In the genomic region with DNA sequence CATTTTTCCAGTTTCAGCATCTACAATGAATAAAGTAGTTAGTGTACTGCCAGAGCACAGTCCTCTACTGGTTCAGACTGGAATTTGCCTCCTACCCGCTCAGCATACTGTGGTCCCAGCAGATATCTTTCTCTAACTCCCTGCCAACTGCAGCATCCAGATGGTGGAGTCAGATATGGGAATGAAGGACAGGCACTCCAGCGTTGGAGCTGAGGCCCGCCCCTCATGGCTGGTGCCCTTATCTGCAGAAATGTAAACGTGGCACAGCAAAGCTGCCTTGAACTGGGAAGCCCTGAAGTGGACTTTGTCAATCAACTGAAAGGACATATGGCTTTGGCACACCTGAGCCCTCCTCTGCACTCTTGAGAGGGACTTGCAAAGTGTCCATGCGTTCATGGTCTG, we compare ENCODE assay signal across 10 mouse cellular contexts.
DNase-seq lines count a peak whose midpoint lies in the region; ATAC-seq and TF ChIP-seq lines count a peak whose summit lies in the region.
"Had no signal": no experiment of that assay in that cellular context is flagged by ENCODE, and none has a peak within 500 bp of the region (broad histone marks: within the 10 kb centered on the region; RNA-seq: fewer than 3 reads in every experiment).

No protein-coding gene starts in this region.

- H3K9ac ChIP-seq in hindbrain, embryonic 13.5 days = no peak overlapping the region
- no peak overlapping the region for H3K9ac ChIP-seq in neural tube, embryonic 14.5 days (replicated peaks; ENCODE audit: low read depth, low read length)
- no peak overlapping the region for H3K9ac ChIP-seq in neural tube, embryonic 15.5 days (replicated peaks)
- H3K9ac ChIP-seq in forebrain, postnatal 0 days = no peak overlapping the region
- H3K9ac ChIP-seq: embryonic facial prominence, embryonic 15.5 days had no signal

- no peak overlapping the region for H3K4me2 ChIP-seq in hindbrain, embryonic 13.5 days
- H3K4me2 ChIP-seq in neural tube, embryonic 14.5 days (ENCODE audit: low read depth, low read length) = no peak overlapping the region
- H3K4me2 ChIP-seq in neural tube, embryonic 15.5 days = no peak overlapping the region
- no peak overlapping the region for H3K4me2 ChIP-seq in forebrain, postnatal 0 days (ENCODE audit: low read depth)
- H3K4me2 ChIP-seq: embryonic facial prominence, embryonic 15.5 days had no signal

- DNase-seq in hindbrain, embryonic 10.5 days (ENCODE audit: low spot score) = no peak
- no peak for DNase-seq in forebrain, postnatal 0 days
- peak; percentile 69 to 70 for DNase-seq in spleen, postnatal 4 days (ENCODE audit: low spot score in 2 of 2)
- no peak for DNase-seq in Muller cell, postnatal 12 days (ENCODE audit: inconsistent ontology term)
- DNase-seq in right cerebral cortex, postnatal 14 days = no peak

- H3K27me3 ChIP-seq in hindbrain, embryonic 13.5 days = no peaks in the 10 kb centered on the region
- no peaks in the 10 kb centered on the region for H3K27me3 ChIP-seq in hindbrain, embryonic 10.5 days (ENCODE audit: insufficient read depth, poor library complexity, severe bottlenecking)
- no peaks in the 10 kb centered on the region for H3K27me3 ChIP-seq in neural tube, embryonic 14.5 days (ENCODE audit: control insufficient read depth, insufficient read depth, low read length)
- no peaks in the 10 kb centered on the region for H3K27me3 ChIP-seq in neural tube, embryonic 15.5 days (replicated peaks)
- H3K27me3 ChIP-seq in forebrain, postnatal 0 days (ENCODE audit: insufficient read depth, low read length) = no peaks in the 10 kb centered on the region
- H3K27me3 ChIP-seq: embryonic facial prominence, embryonic 15.5 days had no signal

- H3K36me3 ChIP-seq in hindbrain, embryonic 13.5 days = no peaks in the 10 kb centered on the region
- H3K36me3 ChIP-seq in hindbrain, embryonic 10.5 days = no peaks in the 10 kb centered on the region
- H3K36me3 ChIP-seq in neural tube, embryonic 14.5 days (ENCODE audit: control insufficient read depth, insufficient read depth, low read length) = no peaks in the 10 kb centered on the region
- no peaks in the 10 kb centered on the region for H3K36me3 ChIP-seq in neural tube, embryonic 15.5 days
- H3K36me3 ChIP-seq in forebrain, postnatal 0 days (ENCODE audit: insufficient read depth) = no peaks in the 10 kb centered on the region
- H3K36me3 ChIP-seq: embryonic facial prominence, embryonic 15.5 days; midbrain, embryonic 10.5 days had no signal

- ATAC-seq in hindbrain, embryonic 13.5 days (ENCODE audit: low FRiP score) = peak; percentile 57; the same call in 1 of the 2 replicates
- 0 out of 2 replicates have a peak, but pooled peaks have one; percentile 44 for ATAC-seq in neural tube, embryonic 14.5 days (ENCODE audit: low read depth)
- no peak for ATAC-seq in neural tube, embryonic 15.5 days (ENCODE audit: low FRiP score)
- peak; percentile 53 for ATAC-seq in forebrain, postnatal 0 days

- 61% methylated on average over 5 of the region's 5 CpGs for WGBS in hindbrain, embryonic 13.5 days
- 69% methylated on average over 5 of the region's 5 CpGs for WGBS in hindbrain, embryonic 10.5 days
- 68% methylated on average over 5 of the region's 5 CpGs for WGBS in neural tube, embryonic 14.5 days
- 64% methylated on average over 5 of the region's 5 CpGs for WGBS in neural tube, embryonic 15.5 days
- WGBS in forebrain, postnatal 0 days = 46% methylated on average over 5 of the region's 5 CpGs

- H3K27ac ChIP-seq in hindbrain, embryonic 13.5 days = no peak overlapping the region
- no peak overlapping the region for H3K27ac ChIP-seq in hindbrain, embryonic 10.5 days
- H3K27ac ChIP-seq in neural tube, embryonic 14.5 days (ENCODE audit: low read depth, low read length) = no peak overlapping the region
- no peak overlapping the region for H3K27ac ChIP-seq in neural tube, embryonic 15.5 days (replicated peaks)
- no peak overlapping the region for H3K27ac ChIP-seq in forebrain, postnatal 0 days (ENCODE audit: low read depth, low read length)
- H3K27ac ChIP-seq: embryonic facial prominence, embryonic 15.5 days; midbrain, embryonic 10.5 days had no signal

- no peak overlapping the region for H3K4me3 ChIP-seq in hindbrain, embryonic 13.5 days
- H3K4me3 ChIP-seq in hindbrain, embryonic 10.5 days = no peak overlapping the region
- H3K4me3 ChIP-seq in neural tube, embryonic 14.5 days (ENCODE audit: low read depth, low read length) = no peak overlapping the region
- no peak overlapping the region for H3K4me3 ChIP-seq in neural tube, embryonic 15.5 days (replicated peaks)
- no peak overlapping the region for H3K4me3 ChIP-seq in forebrain, postnatal 0 days (ENCODE audit: low read depth, low read length)
- H3K4me3 ChIP-seq: embryonic facial prominence, embryonic 15.5 days; midbrain, embryonic 10.5 days had no signal

- no peak for TF ChIP-seq CTCF in forebrain, postnatal 0 days (IDR thresholded peaks at IDR 0.05; ENCODE audit: low read depth)

- peaks cover 6% of the 10 kb centered on the region for H3K4me1 ChIP-seq in hindbrain, embryonic 13.5 days (replicated peaks)
- 0 out of 2 replicates have a peak, but pooled peaks cover 3% of the 10 kb centered on the region for H3K4me1 ChIP-seq in hindbrain, embryonic 10.5 days (replicated peaks)
- H3K4me1 ChIP-seq in neural tube, embryonic 14.5 days (ENCODE audit: control insufficient read depth, insufficient read depth, low read length) = no peaks in the 10 kb centered on the region
- H3K4me1 ChIP-seq in neural tube, embryonic 15.5 days = peaks cover 6% of the 10 kb centered on the region
- H3K4me1 ChIP-seq in forebrain, postnatal 0 days (ENCODE audit: insufficient read depth) = peaks cover 8% of the 10 kb centered on the region
- H3K4me1 ChIP-seq: midbrain, embryonic 10.5 days had no signal

- no peaks in the 10 kb centered on the region for H3K9me3 ChIP-seq in hindbrain, embryonic 13.5 days
- H3K9me3 ChIP-seq in hindbrain, embryonic 10.5 days = no peaks in the 10 kb centered on the region
- no peaks in the 10 kb centered on the region for H3K9me3 ChIP-seq in neural tube, embryonic 14.5 days (ENCODE audit: control insufficient read depth, low read length)
- no peaks in the 10 kb centered on the region for H3K9me3 ChIP-seq in neural tube, embryonic 15.5 days (replicated peaks)
- H3K9me3 ChIP-seq in forebrain, postnatal 0 days (ENCODE audit: low read length) = no peaks in the 10 kb centered on the region
- H3K9me3 ChIP-seq: embryonic facial prominence, embryonic 15.5 days; midbrain, embryonic 10.5 days had no signal

Comparison
In these comparisons a context has a peak if more than half of its experiments do, and no peak if none do; other contexts are left out.
1. DNase-seq: peak in spleen, postnatal 4 days (2 of 2); none in hindbrain, embryonic 10.5 days (single experiment), forebrain, postnatal 0 days (single experiment), Muller cell, postnatal 12 days (single experiment) and right cerebral cortex, postnatal 14 days (single experiment).